Mouse (Mus musculus) heart, postnatal 14 days (tissue): ENCODE data around the gene Exoc7. TPM values are rescaled to one million over a fixed set of nuclear protein-coding genes. Genes with fewer than 3 reads are reported as not detected.

ENCODE experiments used
- DNase-seq, 2 experiments: peaks; one replicate each; pipeline ENCODE4 v3.0.0; 2021 to 2022
- intact Hi-C: fragments of 180-260 bp; cut with DNase I; formaldehyde crosslinking; loops from one replicate; pipeline ENCODE4 v1.15.1; 2025
- total RNA-seq, 2 experiments: library from RNA; stranded (reverse); gene quantifications; 2 replicates each; pipeline ENCODE4 v1.2.3; 2021

The Exoc7 gene
- total RNA-seq, 2 experiments from 2014 or later: 44.3 to 52.3 TPM

DNA sequence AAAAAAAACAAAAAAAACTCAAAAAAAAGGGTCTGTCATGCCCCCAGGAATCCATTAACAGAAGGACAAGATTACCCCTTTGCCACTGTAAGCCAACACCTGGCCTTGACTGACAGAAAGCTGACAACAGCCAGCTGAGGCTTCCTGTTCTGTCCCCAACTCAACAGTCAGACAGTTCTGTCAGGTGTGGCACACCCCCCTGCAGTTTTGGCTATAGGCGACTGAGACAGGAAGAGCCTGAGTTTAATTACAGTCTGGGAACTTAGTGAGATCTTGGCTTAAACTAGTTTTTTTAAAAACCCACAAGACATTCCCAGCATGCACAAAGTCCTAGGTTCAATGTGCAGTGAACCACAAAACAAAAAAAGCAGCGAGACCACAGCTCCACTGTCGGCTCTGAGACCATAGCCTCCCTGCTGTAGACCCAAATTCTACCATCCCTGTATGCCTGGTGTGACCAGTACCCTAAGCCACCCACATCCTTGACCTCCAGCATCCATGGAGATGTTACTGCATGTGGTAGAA, 53.9 kb downstream of the Exoc7 start:
- intact Hi-C loops: no loop called here
- DNase-seq: no peak

DNA sequence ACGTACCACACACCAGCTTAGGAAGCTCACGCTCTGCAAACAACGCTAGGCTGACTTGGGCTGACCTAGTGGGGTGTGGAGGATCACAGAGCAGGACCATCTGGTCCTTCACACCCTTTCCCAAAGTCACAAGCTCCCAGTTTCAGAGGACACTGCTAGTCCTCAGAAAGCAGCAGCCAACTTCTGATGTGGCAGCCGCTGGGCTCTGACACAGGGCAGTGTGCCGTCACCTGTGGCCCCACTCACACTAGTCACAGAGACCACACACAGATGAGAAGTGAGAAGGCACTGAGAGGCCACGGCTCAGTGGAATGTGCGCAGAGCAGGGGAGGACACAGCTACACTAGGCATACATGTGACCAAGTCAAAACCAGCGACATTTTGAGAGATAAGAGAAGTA, 56.1 kb downstream of the Exoc7 start:
- intact Hi-C loops: no loop called here
- DNase-seq: no peak

DNA sequence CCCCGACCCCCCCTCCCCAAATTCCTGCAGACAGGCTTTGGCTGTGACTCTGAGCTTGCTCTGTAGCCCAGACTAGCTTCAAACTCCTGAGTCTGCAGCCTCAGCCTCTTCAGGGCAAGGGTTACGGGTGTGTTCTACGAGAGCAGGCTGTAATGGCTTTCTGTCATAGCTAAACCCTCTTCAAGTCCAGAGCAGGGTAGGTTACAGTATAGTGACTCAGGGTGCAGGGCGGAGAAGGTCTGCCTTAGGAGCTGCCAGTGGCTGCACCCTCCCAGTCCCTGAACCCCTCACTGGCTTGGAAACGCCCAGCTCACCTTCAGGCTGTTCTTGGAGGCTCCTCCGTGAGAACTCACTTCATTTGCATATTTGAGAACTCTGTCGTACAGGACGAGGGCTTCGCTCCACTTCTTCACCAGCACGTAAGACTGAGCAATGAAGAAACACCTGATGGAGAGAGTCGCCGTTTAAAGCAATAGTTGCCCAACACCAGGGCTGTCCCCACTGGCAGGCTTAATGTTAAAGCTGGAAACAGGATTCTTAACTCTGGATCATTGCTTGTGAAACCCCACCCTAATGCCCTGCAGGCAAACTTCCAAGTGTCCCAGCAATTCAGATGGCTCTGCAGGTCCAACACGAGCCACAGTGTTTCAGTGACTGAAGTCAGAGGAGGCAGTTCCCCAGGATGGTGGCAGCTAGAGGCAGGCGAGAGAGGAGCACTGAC, 59.4 kb downstream of the Exoc7 start:
- no peak for DNase-seq
- intact Hi-C loops: no loop called here

DNA sequence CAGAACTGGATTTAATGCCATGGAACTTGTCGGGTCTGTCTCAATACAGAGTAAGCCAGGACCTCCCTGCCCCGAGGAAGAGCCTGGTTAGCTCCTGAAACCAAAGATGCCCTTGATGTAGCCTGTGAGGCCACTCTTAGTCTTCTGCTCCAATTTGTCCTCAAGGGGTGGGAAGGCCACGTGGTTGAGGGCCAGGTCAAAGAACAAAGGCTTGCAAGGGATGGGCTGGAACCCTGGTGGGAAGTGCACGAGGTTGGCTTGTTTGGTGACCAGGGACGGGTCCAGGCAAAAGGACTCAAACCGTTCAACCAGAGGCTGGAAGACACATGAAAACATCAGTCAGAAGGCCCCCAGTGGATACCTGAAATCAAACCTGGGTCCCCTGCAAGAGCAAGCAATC, 61.4 kb downstream of the Exoc7 start:
- DNase-seq: no peak
- intact Hi-C loops: no loop called here

DNA sequence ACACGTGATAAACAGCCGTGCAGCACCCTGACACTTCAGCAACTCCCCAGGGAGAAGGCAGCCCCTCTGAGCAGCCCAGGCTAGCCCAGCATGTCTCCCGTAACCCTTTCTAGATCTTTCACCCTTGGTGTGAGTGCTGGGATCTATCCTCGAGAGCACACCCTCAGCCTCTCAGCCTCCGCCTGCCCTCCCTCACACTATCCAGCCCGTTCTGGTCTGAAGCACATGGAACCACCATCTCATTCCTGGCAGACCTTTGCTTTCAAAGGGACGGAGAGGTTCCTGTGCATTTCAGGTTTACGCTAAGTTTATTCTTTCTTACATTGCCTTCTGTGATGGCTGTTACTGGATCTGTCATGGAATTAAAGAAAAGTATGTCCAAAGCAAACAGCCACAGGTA, 62.5 kb downstream of the Exoc7 start:
- intact Hi-C loops: no loop called here
- no peak for DNase-seq

DNA sequence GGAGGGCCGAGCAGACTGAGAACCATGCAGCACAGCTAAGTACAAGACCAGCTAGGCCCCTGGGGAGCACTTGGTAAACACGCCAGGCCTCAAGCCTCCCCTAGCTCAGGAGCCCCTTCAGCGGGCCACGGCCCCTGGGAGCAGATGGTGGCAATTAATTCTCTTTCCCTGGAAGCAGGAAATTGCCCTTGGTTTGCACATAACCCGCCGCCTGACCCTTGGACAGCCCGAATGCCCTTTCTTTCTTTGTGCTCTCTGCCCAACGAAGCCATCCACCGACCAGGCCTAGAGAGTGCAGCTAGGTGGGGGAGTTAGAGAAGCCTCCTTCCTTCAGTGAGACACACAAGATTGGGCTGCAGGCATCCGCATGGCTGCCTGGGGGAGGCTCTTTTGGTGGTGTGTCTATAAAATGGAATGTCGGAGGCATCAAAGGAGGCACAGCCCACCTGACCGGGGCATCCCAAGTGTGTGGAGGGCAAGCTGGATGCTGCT, 65.2 kb downstream of the Exoc7 start:
- no peak for DNase-seq
- intact Hi-C loops: no loop called here

DNA sequence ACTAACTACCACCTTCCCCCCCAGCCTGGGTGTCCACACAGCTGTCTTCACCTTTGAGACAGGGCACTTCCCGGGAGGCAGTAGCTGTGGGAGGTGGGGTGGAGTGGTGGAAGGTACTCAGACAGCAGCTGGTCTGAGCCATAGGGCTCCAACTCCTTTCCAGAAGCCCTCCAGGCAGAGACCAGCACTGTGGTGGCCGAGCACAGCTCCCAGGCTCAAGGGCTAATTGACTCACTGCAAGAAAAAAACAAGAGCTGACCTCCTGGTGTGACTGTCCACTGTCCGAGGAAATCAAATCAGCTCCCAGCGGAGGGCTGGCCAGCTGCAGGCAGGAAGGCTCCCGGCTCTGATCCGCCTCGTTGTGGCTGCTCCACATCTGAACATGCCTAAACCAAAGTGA, 67.2 kb downstream of the Exoc7 start:
- DNase-seq: no peak
- intact Hi-C loops: no loop called here

Other genes with a start within 250 kb of the Exoc7 start
- gene Unc13d, start 229.3 kb downstream of the Exoc7 start, total RNA-seq: 1 to 10 TPM in 1 of 2 experiments, under 1 TPM in 1; 0.81 to 1.7 TPM
- 10 to 100 TPM; 83.6 to 89.5 TPM for gene Wbp2, start 220.2 kb downstream of the Exoc7 start, total RNA-seq
- gene Trim47, start 180.0 kb downstream of the Exoc7 start, total RNA-seq: 10 to 100 TPM; 46.3 to 46.9 TPM
- gene Trim65, start 176.1 kb downstream of the Exoc7 start, total RNA-seq: 1 to 10 TPM; 7.3 to 8.2 TPM
- gene Mrpl38, start 168.4 kb downstream of the Exoc7 start, total RNA-seq: 10 to 100 TPM; 55.5 to 56.3 TPM
- 10 to 100 TPM; 15.1 to 17.2 TPM for gene Fbf1, start 139.1 kb downstream of the Exoc7 start, total RNA-seq
- gene Ten1, start 108.4 kb downstream of the Exoc7 start, total RNA-seq: 10 to 100 TPM; 22.2 to 27.0 TPM
- gene Acox1, start 108.2 kb downstream of the Exoc7 start, total RNA-seq: 100 to 1,000 TPM; 101 to 116 TPM
- under 1 TPM; 0.83 to 0.93 TPM for gene Evpl, start 69.2 kb downstream of the Exoc7 start, total RNA-seq
- 10 to 100 TPM; 54.4 to 55.6 TPM for gene Srp68, start 33.0 kb downstream of the Exoc7 start, total RNA-seq
- not detected for gene Galr2, start 26.3 kb downstream of the Exoc7 start, total RNA-seq
- 1 to 10 TPM in 1 of 2 experiments, under 1 TPM in 1; 0.07 to 1.5 TPM for gene Foxj1, start 28.2 kb upstream of the Exoc7 start, total RNA-seq
- 1 to 10 TPM; 5.8 to 8.8 TPM for gene Rnf157, start 105.8 kb upstream of the Exoc7 start, total RNA-seq
- 10 to 100 TPM; 41.2 to 42.9 TPM for gene Ubald2, start 126.9 kb upstream of the Exoc7 start, total RNA-seq
- not detected for gene Qrich2, start 159.0 kb upstream of the Exoc7 start, total RNA-seq
- 10 to 100 TPM; 41.5 to 45.4 TPM for gene Prpsap1, start 187.0 kb upstream of the Exoc7 start, total RNA-seq
- 1 to 10 TPM; 2.6 to 2.7 TPM for gene Sphk1, start 223.7 kb upstream of the Exoc7 start, total RNA-seq